Mouse (Mus musculus): Measurements from ENCODE around the gene Srarp. TPM values are rescaled to one million over a fixed set of nuclear protein-coding genes. Genes with fewer than 3 reads are reported as not detected.

Srarp gene
- total RNA-seq, 1 experiment, result not detected

DNA sequence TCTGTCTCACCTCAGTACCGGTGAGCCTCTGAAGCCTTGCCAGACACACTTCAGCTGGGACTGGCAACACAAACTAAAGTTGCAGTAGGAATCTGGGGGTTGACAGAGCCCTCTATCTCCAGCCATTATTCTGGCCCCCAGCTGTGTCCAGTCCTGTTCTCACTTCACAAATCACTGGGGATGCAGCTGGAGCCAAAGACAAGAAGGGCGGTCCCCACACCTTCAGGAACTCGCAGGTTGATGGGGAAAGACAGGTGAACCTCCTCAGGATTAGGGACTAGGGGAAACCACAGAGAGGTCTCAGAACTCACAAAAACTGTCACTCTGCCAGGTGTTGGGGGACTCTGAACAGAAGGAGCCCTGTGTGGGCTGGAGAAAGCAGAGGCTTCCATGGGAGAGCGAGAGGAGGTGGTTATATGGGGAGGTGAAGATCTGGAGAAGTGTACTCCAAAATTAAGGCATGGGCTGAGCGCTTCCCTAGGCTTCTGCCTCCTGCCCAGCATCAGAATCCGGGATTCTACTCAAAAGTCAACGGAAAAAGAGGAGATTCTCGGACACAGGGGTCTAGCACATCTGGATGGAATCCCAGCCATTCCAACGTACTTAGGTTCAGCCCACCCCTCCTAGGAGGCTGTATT is 15.6 kb downstream of the Srarp start, which contains the start of gene Hspb7:
TSS of gene Hspb7 (plus strand) at position 588 of the 638 bp plus-strand sequence.
- in situ Hi-C loops (cut with MboI; ENCODE audit: low sequenced_read_pairs in 2 of 2, unreplicated experiment in 2 of 2), result no loop called here
- Histone ChIP-seq H3K4me3 (ENCODE audit: insufficient read depth in 1 of 2, low read depth in 1 of 2, low read length in 2 of 2, poor library complexity in 1 of 2, severe bottlenecking in 1 of 2) (no peak within 1 kb of the TSS), H3K9ac (ENCODE audit: insufficient read depth, low read depth, low read length, poor library complexity, severe bottlenecking) (no peak within 1 kb of the TSS), H3K36me3 (ENCODE audit: control insufficient read depth, insufficient read depth, low read length, poor library complexity, severe bottlenecking) (no peaks in the 10 kb centered on the region), H3K4me1 (ENCODE audit: control insufficient read depth in 2 of 2, insufficient read depth in 2 of 2, low read length in 2 of 2, poor library complexity in 1 of 2) (peaks cover 0 to 17% of the 10 kb centered on the region in 2 experiments; a peak in 2 of 4 replicates), H3K9me3 (ENCODE audit: control insufficient read depth, insufficient read depth, low read depth, low read length) (no peaks in the 10 kb centered on the region), H3K27ac (ENCODE audit: insufficient read depth, low read depth, low read length, poor library complexity, severe bottlenecking) (no peak within 1 kb of the TSS)
- TF ChIP-seq ZNF384 (IDR thresholded peaks at IDR 0.05; ENCODE audit: low read depth, low read length), result no peak
- TF ChIP-seq ZC3H11A (IDR thresholded peaks at IDR 0.05; ENCODE audit: borderline replicate concordance, low read depth, low read length), result no peak
- TF ChIP-seq HCFC1 (IDR thresholded peaks at IDR 0.05; ENCODE audit: borderline replicate concordance, insufficient read depth, low read length), result no peak
- no peak for TF ChIP-seq MAFK (IDR thresholded peaks at IDR 0.05; ENCODE audit: insufficient read depth, low read depth, low read length)
- TF ChIP-seq CHD2 (IDR thresholded peaks at IDR 0.05; ENCODE audit: low read depth, low read length), result no peak
- DNase-seq (ENCODE audit: low read depth, low spot score), result no peak

DNA sequence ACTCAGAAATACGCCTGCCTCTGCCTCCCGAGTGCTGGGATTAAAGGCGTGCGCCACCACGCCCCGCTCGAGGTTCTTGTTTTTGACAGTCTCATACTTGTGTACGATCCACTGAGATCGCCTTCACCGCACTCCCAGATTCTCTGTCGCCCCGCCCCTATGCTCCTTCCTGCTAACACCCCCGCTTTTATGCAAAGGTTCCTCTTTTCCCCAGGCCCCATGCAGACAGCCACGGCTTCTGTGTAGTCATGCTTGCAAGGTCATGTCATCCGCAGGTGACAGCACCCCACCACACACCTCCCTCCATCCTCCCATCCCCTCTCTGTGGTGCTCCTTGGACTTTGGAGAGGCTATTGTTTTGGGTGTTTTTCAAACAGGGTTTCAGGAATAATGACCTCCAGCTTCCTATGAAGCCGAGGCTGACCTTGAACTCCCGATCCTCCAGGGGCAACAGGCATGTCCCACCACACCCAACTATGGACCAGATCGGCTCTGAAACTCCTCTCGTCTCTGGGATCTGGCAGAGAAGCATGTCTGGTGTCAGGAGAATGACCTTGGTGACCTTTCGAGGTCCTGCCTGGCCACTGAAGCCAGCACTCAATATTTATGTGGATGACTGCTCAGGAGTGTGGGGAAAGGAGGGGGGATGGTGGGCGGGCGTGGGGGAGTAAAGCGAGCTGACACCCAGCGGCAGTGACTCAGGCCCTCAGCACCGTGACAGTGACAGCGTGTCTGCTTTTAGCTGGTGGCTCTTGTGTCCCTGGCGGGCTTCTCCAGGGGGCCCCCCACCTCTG is 16.3 kb downstream of the Srarp start:
- no peak for DNase-seq (ENCODE audit: low read depth, low spot score)
- in situ Hi-C loops (cut with MboI; ENCODE audit: low sequenced_read_pairs in 2 of 2, unreplicated experiment in 2 of 2), result no loop called here
- TF ChIP-seq ZNF384 (IDR thresholded peaks at IDR 0.05; ENCODE audit: low read depth, low read length) (no peak), ZC3H11A (IDR thresholded peaks at IDR 0.05; ENCODE audit: borderline replicate concordance, low read depth, low read length) (no peak), HCFC1 (IDR thresholded peaks at IDR 0.05; ENCODE audit: borderline replicate concordance, insufficient read depth, low read length) (no peak), MAFK (IDR thresholded peaks at IDR 0.05; ENCODE audit: insufficient read depth, low read depth, low read length) (no peak), CHD2 (IDR thresholded peaks at IDR 0.05; ENCODE audit: low read depth, low read length) (no peak)
- no peaks in the 10 kb centered on the region for H3K36me3 ChIP-seq (ENCODE audit: control insufficient read depth, insufficient read depth, low read length, poor library complexity, severe bottlenecking)
- no peaks in the 10 kb centered on the region for H3K9me3 ChIP-seq (ENCODE audit: control insufficient read depth, insufficient read depth, low read depth, low read length)
- no peak overlapping the region for H3K27ac ChIP-seq (ENCODE audit: insufficient read depth, low read depth, low read length, poor library complexity, severe bottlenecking)
- H3K4me1 ChIP-seq (ENCODE audit: control insufficient read depth in 2 of 2, insufficient read depth in 2 of 2, low read length in 2 of 2, poor library complexity in 1 of 2), result peaks cover 0 to 15% of the 10 kb centered on the region in 2 experiments; a peak in 2 of 4 replicates
- no peak overlapping the region for H3K9ac ChIP-seq (ENCODE audit: insufficient read depth, low read depth, low read length, poor library complexity, severe bottlenecking)
- H3K4me3 ChIP-seq (ENCODE audit: insufficient read depth in 1 of 2, low read depth in 1 of 2, low read length in 2 of 2, poor library complexity in 1 of 2, severe bottlenecking in 1 of 2), result no peak overlapping the region

DNA sequence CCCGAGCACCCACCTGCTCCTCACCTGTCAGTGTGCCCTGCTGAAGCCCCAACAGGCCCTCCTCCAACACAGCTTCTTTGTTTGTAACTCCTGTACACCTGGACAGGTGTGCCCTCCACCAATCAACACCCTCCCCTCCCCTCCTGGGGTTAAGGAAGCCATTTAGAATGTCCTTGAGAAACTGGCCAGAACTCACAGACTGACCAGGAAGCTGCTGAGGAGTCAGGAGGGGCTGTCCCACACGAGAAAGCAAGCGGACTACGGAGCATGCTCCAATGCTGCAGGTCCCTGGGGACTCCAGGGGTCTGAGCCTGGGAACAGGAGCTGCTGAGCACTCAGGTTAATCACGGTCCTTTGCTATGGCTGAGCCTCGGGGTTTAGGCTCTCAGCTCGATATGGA is 20.0 kb downstream of the Srarp start, which contains the start of gene Clcnkb:
TSS of gene Clcnkb (minus strand) at position 91 of the 400 bp plus-strand sequence.
- peaks cover 0 to 11% of the 10 kb centered on the region in 2 experiments; a peak in 2 of 4 replicates for H3K4me1 ChIP-seq (ENCODE audit: control insufficient read depth in 2 of 2, insufficient read depth in 2 of 2, low read length in 2 of 2, poor library complexity in 1 of 2)
- TF ChIP-seq ZNF384 (IDR thresholded peaks at IDR 0.05; ENCODE audit: low read depth, low read length) (no peak), ZC3H11A (IDR thresholded peaks at IDR 0.05; ENCODE audit: borderline replicate concordance, low read depth, low read length) (no peak), MAFK (IDR thresholded peaks at IDR 0.05; ENCODE audit: insufficient read depth, low read depth, low read length) (no peak), CHD2 (IDR thresholded peaks at IDR 0.05; ENCODE audit: low read depth, low read length) (no peak), HCFC1 (IDR thresholded peaks at IDR 0.05; ENCODE audit: borderline replicate concordance, insufficient read depth, low read length) (no peak)
- in situ Hi-C loops (cut with MboI; ENCODE audit: low sequenced_read_pairs in 2 of 2, unreplicated experiment in 2 of 2), result no loop called here
- H3K36me3 ChIP-seq (ENCODE audit: control insufficient read depth, insufficient read depth, low read length, poor library complexity, severe bottlenecking), result no peaks in the 10 kb centered on the region
- no peak within 1 kb of the TSS for H3K27ac ChIP-seq (ENCODE audit: insufficient read depth, low read depth, low read length, poor library complexity, severe bottlenecking)
- no peak within 1 kb of the TSS for H3K9ac ChIP-seq (ENCODE audit: insufficient read depth, low read depth, low read length, poor library complexity, severe bottlenecking)
- DNase-seq (ENCODE audit: low read depth, low spot score), result no peak
- no peaks in the 10 kb centered on the region for H3K9me3 ChIP-seq (ENCODE audit: control insufficient read depth, insufficient read depth, low read depth, low read length)
- no peak within 1 kb of the TSS for H3K4me3 ChIP-seq (ENCODE audit: insufficient read depth in 1 of 2, low read depth in 1 of 2, low read length in 2 of 2, poor library complexity in 1 of 2, severe bottlenecking in 1 of 2)

DNA sequence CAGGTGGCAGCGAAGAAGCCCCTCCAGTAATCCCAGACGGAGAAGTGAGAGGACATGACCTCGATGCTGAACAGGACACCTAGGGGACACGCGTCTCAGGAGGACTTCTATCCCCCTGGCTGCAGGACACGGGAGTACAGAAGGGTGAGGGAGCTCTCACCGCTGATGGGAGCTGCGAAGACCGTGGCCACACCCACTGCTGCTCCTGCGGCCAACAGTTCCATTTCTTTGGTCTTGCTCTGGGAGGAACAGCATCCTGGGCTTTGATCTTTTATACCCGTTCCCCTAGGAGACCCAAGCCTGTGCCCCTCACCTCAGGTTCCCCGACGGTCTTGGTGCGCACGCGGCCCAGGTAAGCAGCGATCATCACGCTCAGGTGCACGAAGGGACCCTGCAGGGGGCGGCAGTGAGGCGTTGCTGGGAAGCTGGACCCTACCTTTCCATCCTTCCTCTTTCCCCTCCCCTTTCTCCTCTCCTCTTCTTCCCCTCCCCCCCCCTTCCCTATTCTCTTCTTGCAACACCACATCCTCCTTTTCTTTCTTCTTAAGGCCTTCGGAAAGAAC is 24.4 kb downstream of the Srarp start:
- Histone ChIP-seq H3K9ac (ENCODE audit: insufficient read depth, low read depth, low read length, poor library complexity, severe bottlenecking) (no peak overlapping the region), H3K4me3 (ENCODE audit: insufficient read depth in 1 of 2, low read depth in 1 of 2, low read length in 2 of 2, poor library complexity in 1 of 2, severe bottlenecking in 1 of 2) (0 out of 4 replicates have a peak overlapping the region, but pooled peaks of 1 of the 2 experiments have one; percentile 34), H3K9me3 (ENCODE audit: control insufficient read depth, insufficient read depth, low read depth, low read length) (no peaks in the 10 kb centered on the region), H3K27ac (ENCODE audit: insufficient read depth, low read depth, low read length, poor library complexity, severe bottlenecking) (no peak overlapping the region), H3K36me3 (ENCODE audit: control insufficient read depth, insufficient read depth, low read length, poor library complexity, severe bottlenecking) (no peaks in the 10 kb centered on the region), H3K4me1 (ENCODE audit: control insufficient read depth in 2 of 2, insufficient read depth in 2 of 2, low read length in 2 of 2, poor library complexity in 1 of 2) (peaks cover 0 to 2% of the 10 kb centered on the region in 2 experiments; a peak in 1 of 4 replicates)
- DNase-seq (ENCODE audit: low read depth, low spot score), result no peak
- in situ Hi-C loops (cut with MboI; ENCODE audit: low sequenced_read_pairs in 2 of 2, unreplicated experiment in 2 of 2), result no loop called here
- TF ChIP-seq ZC3H11A (IDR thresholded peaks at IDR 0.05; ENCODE audit: borderline replicate concordance, low read depth, low read length) (no peak; the same call in 1 of the 2 replicates), CHD2 (IDR thresholded peaks at IDR 0.05; ENCODE audit: low read depth, low read length) (no peak), ZNF384 (IDR thresholded peaks at IDR 0.05; ENCODE audit: low read depth, low read length) (no peak), MAFK (IDR thresholded peaks at IDR 0.05; ENCODE audit: insufficient read depth, low read depth, low read length) (no peak), HCFC1 (IDR thresholded peaks at IDR 0.05; ENCODE audit: borderline replicate concordance, insufficient read depth, low read length) (no peak)
